Mouse (Mus musculus): ENCODE measurements around the gene Grik3.

DNA sequence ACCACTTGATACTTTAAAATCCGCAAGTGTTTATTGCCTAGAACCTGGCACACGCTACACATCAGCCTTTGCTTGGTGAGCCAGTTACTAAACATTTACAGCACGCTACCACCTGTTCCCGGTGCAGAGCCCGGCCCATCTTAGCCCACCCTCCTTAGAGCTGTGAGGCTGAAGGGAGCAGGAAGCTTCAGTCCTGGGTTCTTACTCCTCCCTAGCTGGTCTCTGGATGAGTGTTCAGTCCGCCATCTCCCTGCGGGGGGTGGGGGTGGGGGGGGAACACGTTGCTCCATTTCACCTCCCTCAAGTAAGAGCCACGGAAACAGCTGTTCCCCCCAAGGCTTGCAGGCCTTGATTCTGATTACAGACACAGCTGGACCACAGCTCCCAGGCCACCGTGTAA, 236.5 kb downstream of the Grik3 start:
- TF ChIP-seq CTCF (IDR thresholded peaks at IDR 0.05; ENCODE audit: extremely low read depth, insufficient read depth, low read length) (no peak), POLR2A (IDR thresholded peaks at IDR 0.05; ENCODE audit: extremely low read depth, insufficient read depth, low read length) (no peak)

Measured in cortical plate, adult 2 months (tissue).